Mouse (Mus musculus) bone marrow, adult 2 months (tissue): Measurements from ENCODE around the gene Tlx2.

Experiments
- CTCF ChIP-seq: fragments of 200-500 bp; IDR thresholded peaks from 2 replicates; pipeline ENCODE4 v1.5.1; 2011; ENCODE audit warnings: low read length, control low read depth; ENCODE audit not compliant: control insufficient read depth, insufficient read depth
- POLR2A ChIP-seq: fragments of 200-500 bp; IDR thresholded peaks from 2 replicates; pipeline ENCODE4 v1.6.1; 2011; ENCODE audit warnings: low read depth, mild to moderate bottlenecking, control low read depth, low read length, borderline replicate concordance; ENCODE audit not compliant: control insufficient read depth

GRCm38 (mm10) chr6:83078324-83078858 is 8.3 kb upstream of the Tlx2 start:
- TF ChIP-seq POLR2A = peak; percentile 54; the same call in 1 of the 2 replicates
- peak; percentile 56 for TF ChIP-seq CTCF
